Mouse (Mus musculus) lung, embryonic 15.5 days (tissue): ENCODE data around the gene Trim33. TPM values are rescaled to one million over a fixed set of nuclear protein-coding genes. Genes with fewer than 3 reads are reported as not detected.

Experiments used
- ATAC-seq: fragments of 200-750 bp; cut with Nextera tagmentation; 2 replicates; pipeline ENCODE4 v1.8.0; 2017; ENCODE audit warnings: moderate number of reproducible peaks, borderline replicate concordance; ENCODE audit not compliant: low FRiP score, low TSS enrichment; ENCODE audit errors: extremely low read depth
- H3K27ac ChIP-seq: fragments of 300-500 bp; sonication (generic); 2 replicates; pipeline ENCODE4 v1.5.1; 2015; ENCODE audit warnings: moderate library complexity, mild to moderate bottlenecking, inconsistent platforms
- H3K27me3 ChIP-seq: fragments of 300-500 bp; sonication (generic); 2 replicates; pipeline ENCODE4 v1.6.1; 2015; ENCODE audit warnings: inconsistent platforms
- H3K36me3 ChIP-seq: fragments of 300-500 bp; sonication (generic); 2 replicates; pipeline ENCODE4 v1.6.1; 2015; ENCODE audit warnings: inconsistent platforms
- H3K4me1 ChIP-seq: fragments of 300-500 bp; sonication (generic); 2 replicates; pipeline ENCODE4 v1.6.1; 2015; ENCODE audit warnings: inconsistent platforms
- H3K4me2 ChIP-seq: fragments of 300-500 bp; sonication (generic); 2 replicates; pipeline ENCODE4 v1.6.1; 2015; ENCODE audit warnings: inconsistent platforms, mild to moderate bottlenecking, moderate library complexity
- H3K4me3 ChIP-seq: fragments of 300-500 bp; sonication (generic); 2 replicates; pipeline ENCODE4 v1.5.1; 2015; ENCODE audit warnings: mild to moderate bottlenecking, inconsistent platforms
- H3K9ac ChIP-seq: fragments of 300-500 bp; sonication (generic); 2 replicates; pipeline ENCODE4 v1.6.1; 2015; ENCODE audit warnings: inconsistent platforms
- H3K9me3 ChIP-seq: fragments of 300-500 bp; sonication (generic); 2 replicates; pipeline ENCODE4 v1.6.1; 2016; ENCODE audit warnings: inconsistent platforms
- WGBS: fragments of 180-500 bp; shearing (Covaris S2); methylation state at CpG from one replicate; pipeline ENCODE4 v1.1.7; 2015; 5-methylcytosine and 5-hydroxymethylcytosine counted together
- polyA plus RNA-seq: library from polyadenylated mRNA; unstranded; fragments of >200 nt; fragmentation: Nextera tagmentation; extraction: Ambion mirVana; gene quantifications from 2 replicates; pipeline ENCODE4 v1.2.1, GENCODE M21; 2015

The Trim33 gene
- polyA plus RNA-seq, 1 experiment from 2014 or later = 22.9 TPM

- no peaks in the 10 kb centered on the region for H3K9me3 ChIP-seq
- 70% methylated on average over 11 of the region's 11 CpGs for WGBS
- no peaks in the 10 kb centered on the region for H3K27me3 ChIP-seq
- ATAC-seq = no peak
- no peaks in the 10 kb centered on the region for H3K36me3 ChIP-seq
- no peak overlapping the region for H3K27ac ChIP-seq
- no peak overlapping the region for H3K9ac ChIP-seq
- no peak overlapping the region for H3K4me2 ChIP-seq
- no peaks in the 10 kb centered on the region for H3K4me1 ChIP-seq
- H3K4me3 ChIP-seq = no peak overlapping the region
These were observed 85.3 kb downstream of the Trim33 start for GRCm38 (mm10) chr3:103364182-103364945.

DNA sequence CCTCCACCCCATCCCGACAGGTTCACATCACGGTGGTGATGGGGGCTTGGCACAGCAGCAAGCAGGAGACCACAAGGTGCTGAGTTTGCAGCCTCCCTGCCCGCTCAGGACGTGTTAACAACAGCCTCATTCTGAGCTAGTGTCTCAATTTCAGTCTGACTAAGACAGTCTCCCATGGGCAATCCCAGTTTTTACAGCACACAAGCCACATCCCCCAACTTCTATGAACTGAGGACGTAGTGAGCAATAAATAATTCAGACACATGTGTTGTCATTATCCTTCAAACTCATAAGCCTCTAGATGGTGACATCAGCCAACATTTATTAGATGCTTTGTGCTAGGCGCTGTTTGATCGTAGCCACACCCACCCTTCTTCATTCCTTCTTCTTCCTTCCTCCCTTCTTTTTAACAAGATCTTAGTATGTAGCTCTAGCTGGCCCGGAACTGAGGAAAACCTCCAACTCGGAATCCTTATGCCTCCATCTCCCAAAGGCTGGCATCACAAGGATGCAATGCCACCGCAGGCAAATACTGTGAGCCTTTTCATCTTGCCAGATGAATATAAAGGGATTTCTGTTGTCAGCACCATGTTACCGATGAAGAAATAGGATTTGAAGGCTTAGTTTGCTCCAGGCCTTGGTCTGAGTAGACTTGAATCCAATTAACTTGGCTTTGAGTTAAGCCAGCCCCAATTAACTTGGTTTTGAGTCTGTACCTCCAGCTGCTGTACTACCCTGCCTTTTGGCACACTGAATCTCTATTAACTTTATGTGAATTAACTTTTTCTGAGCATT is 88.3 kb downstream of the Trim33 start:
- Histone ChIP-seq H3K9me3 (no peaks in the 10 kb centered on the region), H3K36me3 (no peaks in the 10 kb centered on the region), H3K9ac (no peak overlapping the region), H3K27me3 (no peaks in the 10 kb centered on the region), H3K27ac (no peak overlapping the region), H3K4me3 (no peak overlapping the region), H3K4me1 (no peaks in the 10 kb centered on the region), H3K4me2 (no peak overlapping the region)
- WGBS = 78% methylated on average over 11 of the region's 11 CpGs
- no peak for ATAC-seq

DNA sequence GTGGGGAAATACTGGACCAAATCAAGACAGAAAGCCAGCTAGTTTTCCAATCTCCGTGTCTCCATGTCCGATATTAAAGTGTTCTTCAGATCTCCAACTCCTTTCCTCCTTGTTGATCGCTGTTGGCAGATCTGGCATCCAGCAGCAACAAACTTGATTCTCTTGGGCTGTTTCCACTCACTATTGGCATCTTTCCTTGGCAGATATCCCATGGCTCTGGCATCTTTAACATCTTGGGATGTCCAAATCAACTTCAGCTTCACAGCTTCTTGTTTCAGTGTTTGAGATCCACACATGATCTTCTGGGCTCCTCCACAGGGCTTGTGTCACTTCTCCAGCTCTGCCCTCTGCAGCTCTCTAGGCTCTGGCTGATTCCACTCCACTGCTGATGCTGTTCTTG is 89.6 kb downstream of the Trim33 start:
- Histone ChIP-seq H3K9me3 (no peaks in the 10 kb centered on the region), H3K4me2 (no peak overlapping the region), H3K9ac (no peak overlapping the region), H3K4me3 (no peak overlapping the region), H3K27ac (no peak overlapping the region), H3K36me3 (no peaks in the 10 kb centered on the region), H3K27me3 (no peaks in the 10 kb centered on the region), H3K4me1 (no peaks in the 10 kb centered on the region)
- WGBS = 91% methylated on average over 3 of the region's 3 CpGs
- ATAC-seq = no peak

DNA sequence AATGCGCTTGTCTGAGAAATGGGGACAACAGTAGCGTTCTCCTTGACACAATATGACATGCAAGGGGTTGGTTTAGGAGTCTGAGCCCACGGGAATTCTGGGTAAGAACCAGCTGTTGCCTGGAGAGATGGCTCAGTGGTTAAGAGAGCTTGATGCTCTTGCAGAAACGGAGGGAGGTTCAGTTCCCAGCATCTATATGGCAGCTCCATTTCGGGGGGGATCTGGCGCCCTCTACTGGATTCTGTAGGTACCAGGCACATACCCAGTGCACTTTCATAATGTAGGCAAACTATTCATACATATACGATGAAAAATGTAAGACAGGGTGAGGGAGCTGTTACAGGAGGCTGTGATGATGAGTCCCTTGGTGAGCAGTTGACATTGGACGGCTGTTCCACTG is 94.9 kb downstream of the Trim33 start:
- ATAC-seq = no peak
- no peaks in the 10 kb centered on the region for H3K9me3 ChIP-seq
- no peak overlapping the region for H3K4me2 ChIP-seq
- no peak overlapping the region for H3K4me3 ChIP-seq
- 33% methylated on average over 8 of the region's 8 CpGs for WGBS
- no peaks in the 10 kb centered on the region for H3K36me3 ChIP-seq
- no peak overlapping the region for H3K27ac ChIP-seq
- H3K27me3 ChIP-seq = no peaks in the 10 kb centered on the region
- H3K9ac ChIP-seq = no peak overlapping the region
- H3K4me1 ChIP-seq = no peaks in the 10 kb centered on the region

DNA sequence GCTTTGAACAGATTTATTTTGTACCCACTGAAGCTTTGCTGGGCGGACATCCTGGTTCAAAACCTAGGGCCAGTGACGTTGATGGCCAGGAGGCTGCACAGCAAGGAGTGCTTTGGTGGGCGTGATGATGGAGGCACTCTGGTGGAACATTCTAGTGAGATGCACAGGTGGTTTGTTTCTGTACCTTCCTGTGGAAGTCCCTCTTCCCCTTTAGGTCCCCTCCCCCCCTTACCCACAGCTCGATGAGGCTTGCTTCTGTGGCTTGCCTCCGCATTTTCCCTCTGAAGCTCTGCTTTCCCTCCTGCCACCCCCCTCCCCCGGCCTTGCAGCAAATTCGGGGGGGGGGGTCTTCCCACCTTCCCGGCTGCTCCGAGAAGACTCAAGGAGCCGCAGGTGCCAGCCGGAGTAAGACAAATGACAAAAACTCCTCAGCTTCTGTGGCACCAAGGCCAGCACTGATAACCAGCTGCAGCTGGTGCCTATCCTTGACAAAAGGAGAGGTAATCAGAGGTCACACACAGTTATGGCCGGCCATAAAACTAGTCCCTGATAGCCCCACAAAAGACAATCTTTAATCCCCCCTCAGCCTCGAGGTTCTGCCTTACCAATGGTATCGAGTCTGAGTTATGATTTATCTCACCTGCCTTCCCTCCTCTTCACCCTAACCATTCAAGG is 96.2 kb downstream of the Trim33 start:
- Histone ChIP-seq H3K36me3 (no peaks in the 10 kb centered on the region), H3K27me3 (no peaks in the 10 kb centered on the region)
- ATAC-seq = no peak

GRCm38 (mm10) chr3:103378018-103378417 is 98.9 kb downstream of the Trim33 start:
- peak; percentile 37; the same call in 1 of the 2 replicates for ATAC-seq
- Histone ChIP-seq H3K36me3 (no peaks in the 10 kb centered on the region), H3K9ac (no peak overlapping the region), H3K9me3 (no peaks in the 10 kb centered on the region), H3K27me3 (no peaks in the 10 kb centered on the region), H3K4me2 (no peak overlapping the region), H3K27ac (no peak overlapping the region), H3K4me3 (no peak overlapping the region), H3K4me1 (no peaks in the 10 kb centered on the region)

More for the DNA sequence above, 96.2 kb downstream of the Trim33 start:
- Histone ChIP-seq H3K4me1 (no peaks in the 10 kb centered on the region), H3K4me2 (no peak overlapping the region), H3K4me3 (no peak overlapping the region), H3K9me3 (no peaks in the 10 kb centered on the region), H3K9ac (no peak overlapping the region), H3K27ac (no peak overlapping the region)
- 23% methylated on average over 14 of the region's 14 CpGs for WGBS

DNA sequence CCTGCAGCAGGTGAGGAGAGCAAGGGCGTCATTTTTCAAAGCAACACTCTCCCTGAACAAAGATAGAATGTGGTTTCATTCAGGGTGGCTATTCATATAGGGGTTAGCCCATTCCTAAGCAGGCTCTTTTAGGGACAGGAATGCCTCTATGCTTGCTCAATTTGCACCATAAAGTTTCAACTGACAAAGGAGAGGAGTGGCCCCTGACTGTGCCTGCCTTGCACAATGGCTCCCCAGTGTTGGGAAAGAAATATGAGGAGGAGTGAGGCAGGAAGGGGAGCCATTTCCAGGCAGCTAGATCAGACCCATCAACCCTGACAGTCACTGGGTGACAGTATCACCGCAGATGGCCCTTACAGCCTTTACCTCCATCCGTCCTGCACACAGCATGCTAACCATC is 100.3 kb downstream of the Trim33 start:
- WGBS = 71% methylated on average over 3 of the region's 3 CpGs
- no peak overlapping the region for H3K27ac ChIP-seq
- no peak overlapping the region for H3K4me2 ChIP-seq
- no peak overlapping the region for H3K9ac ChIP-seq
- H3K4me3 ChIP-seq = no peak overlapping the region
- no peaks in the 10 kb centered on the region for H3K27me3 ChIP-seq
- no peak for ATAC-seq
- H3K4me1 ChIP-seq = no peaks in the 10 kb centered on the region
- no peaks in the 10 kb centered on the region for H3K36me3 ChIP-seq
- H3K9me3 ChIP-seq = no peaks in the 10 kb centered on the region

- Histone ChIP-seq H3K4me1 (peaks cover 9% of the 10 kb centered on the region; the same call in 1 of the 2 replicates), H3K4me3 (no peak overlapping the region), H3K27me3 (no peaks in the 10 kb centered on the region), H3K36me3 (no peaks in the 10 kb centered on the region), H3K9ac (no peak overlapping the region), H3K27ac (no peak overlapping the region), H3K9me3 (no peaks in the 10 kb centered on the region), H3K4me2 (no peak overlapping the region)
- ATAC-seq = no peak
- 75% methylated on average over 8 of the region's 8 CpGs for WGBS
These were observed 101.7 kb downstream of the Trim33 start for GRCm38 (mm10) chr3:103380814-103381213.

DNA sequence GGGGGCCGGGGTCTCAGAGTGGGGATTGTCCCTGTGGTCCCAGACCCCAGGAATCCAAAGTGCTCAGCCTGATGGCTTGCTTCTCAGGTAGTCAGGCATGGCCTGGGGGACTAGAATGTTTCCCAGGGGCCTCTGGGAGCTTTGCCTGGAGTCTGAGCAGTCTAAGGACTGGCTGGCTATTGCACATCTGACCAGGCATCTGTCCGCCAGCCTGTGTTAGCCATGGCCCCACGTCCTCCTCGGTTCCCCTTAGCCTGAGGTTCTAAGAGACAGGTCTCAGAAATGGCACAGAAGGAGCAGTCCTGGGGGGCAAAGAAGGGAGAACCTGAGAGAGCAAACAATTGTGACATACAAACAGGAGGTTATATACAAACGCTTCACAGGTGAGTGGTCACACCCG is 102.3 kb downstream of the Trim33 start:
- Histone ChIP-seq H3K9ac (no peak overlapping the region), H3K4me3 (no peak overlapping the region), H3K27me3 (no peaks in the 10 kb centered on the region), H3K36me3 (no peaks in the 10 kb centered on the region), H3K4me2 (no peak overlapping the region), H3K27ac (no peak overlapping the region), H3K4me1 (peaks cover 9% of the 10 kb centered on the region; the same call in 1 of the 2 replicates), H3K9me3 (no peaks in the 10 kb centered on the region)
- ATAC-seq = no peak
- WGBS = 91% methylated on average over 6 of the region's 6 CpGs

- Histone ChIP-seq H3K4me2 (peak overlapping the region; percentile 20), H3K4me3 (no peak overlapping the region), H3K27ac (no peak overlapping the region), H3K27me3 (no peaks in the 10 kb centered on the region), H3K36me3 (no peaks in the 10 kb centered on the region), H3K4me1 (peaks cover 9% of the 10 kb centered on the region; the same call in 1 of the 2 replicates), H3K9ac (no peak overlapping the region), H3K9me3 (no peaks in the 10 kb centered on the region)
- ATAC-seq = peak; percentile 40; the same call in 1 of the 2 replicates
- 16% methylated on average over 17 of the region's 17 CpGs for WGBS
These were observed 103.9 kb downstream of the Trim33 start for GRCm38 (mm10) chr3:103382872-103383567.

- H3K9ac ChIP-seq = no peak overlapping the region
- no peaks in the 10 kb centered on the region for H3K27me3 ChIP-seq
- ATAC-seq = no peak
- H3K27ac ChIP-seq = no peak overlapping the region
- no peak overlapping the region for H3K4me2 ChIP-seq
- H3K36me3 ChIP-seq = no peaks in the 10 kb centered on the region
- H3K9me3 ChIP-seq = no peaks in the 10 kb centered on the region
- H3K4me3 ChIP-seq = no peak overlapping the region
- H3K4me1 ChIP-seq = peaks cover 9% of the 10 kb centered on the region; the same call in 1 of the 2 replicates
- WGBS = 88% methylated on average over 7 of the region's 7 CpGs
These were observed 105.4 kb downstream of the Trim33 start for GRCm38 (mm10) chr3:103384486-103384885.
